Comparison of ENCODE assay signal across 8 mouse cellular contexts in the genomic region with DNA sequence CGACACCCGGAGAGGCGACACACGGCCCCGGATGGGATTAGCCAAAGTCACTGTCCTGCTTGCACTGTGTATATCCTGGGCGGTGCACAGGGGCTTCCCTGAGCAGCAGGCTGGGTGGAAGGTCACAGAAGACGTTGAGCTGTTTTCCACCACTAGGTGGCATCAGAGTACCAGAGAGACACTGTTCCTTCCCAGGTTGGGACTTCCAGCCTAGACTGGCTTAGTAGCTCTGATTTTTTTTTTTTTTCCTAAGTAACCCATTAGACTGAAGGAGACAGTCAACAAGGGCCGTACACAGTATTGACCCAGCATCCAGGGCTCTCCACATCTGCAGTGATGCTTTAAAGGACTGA.
DNase-seq lines count a peak whose midpoint lies in the region; ATAC-seq and TF ChIP-seq lines count a peak whose summit lies in the region.

No protein-coding gene starts in this region.

- no peaks in the 10 kb centered on the region for H3K27me3 ChIP-seq in ES-Bruce4 (ENCODE audit: control insufficient read depth, insufficient read depth, low read length, poor library complexity, severe bottlenecking)
- H3K27me3 ChIP-seq in forebrain, embryonic 11.5 days (ENCODE audit: control insufficient read depth, insufficient read depth, low read length): no peaks in the 10 kb centered on the region
- H3K27me3 ChIP-seq in liver, embryonic 16.5 days (ENCODE audit: control insufficient read depth, insufficient read depth, low read depth, low read length): no peaks in the 10 kb centered on the region
- H3K27me3 ChIP-seq in neural tube, embryonic 14.5 days (ENCODE audit: control insufficient read depth, insufficient read depth, low read length): no peaks in the 10 kb centered on the region

- no peak overlapping the region for H3K4me3 ChIP-seq in ES-Bruce4 (ENCODE audit: low read depth, low read length)
- no peak overlapping the region for H3K4me3 ChIP-seq in forebrain, embryonic 11.5 days (ENCODE audit: low read depth, low read length)
- H3K4me3 ChIP-seq in liver, embryonic 16.5 days (ENCODE audit: low read depth, low read length): no peak overlapping the region
- no peak overlapping the region for H3K4me3 ChIP-seq in neural tube, embryonic 14.5 days (ENCODE audit: low read depth, low read length)

- WGBS in forebrain, embryonic 11.5 days: 43% methylated on average over 8 of the region's 8 CpGs
- 57% methylated on average over 8 of the region's 8 CpGs for WGBS in liver, embryonic 16.5 days (ENCODE audit: insufficient replicate concordance)
- 45% methylated on average over 8 of the region's 8 CpGs for WGBS in neural tube, embryonic 14.5 days

- H3K9me3 ChIP-seq in ES-Bruce4 (replicated peaks; ENCODE audit: control insufficient read depth, insufficient read depth, low read length, poor library complexity, severe bottlenecking): no peaks in the 10 kb centered on the region
- no peaks in the 10 kb centered on the region for H3K9me3 ChIP-seq in forebrain, embryonic 11.5 days (ENCODE audit: control insufficient read depth, low read length)
- H3K9me3 ChIP-seq in liver, embryonic 16.5 days (replicated peaks; ENCODE audit: control insufficient read depth, low read length): no peaks in the 10 kb centered on the region
- H3K9me3 ChIP-seq in neural tube, embryonic 14.5 days (ENCODE audit: control insufficient read depth, low read length): no peaks in the 10 kb centered on the region

- H3K27ac ChIP-seq in ES-Bruce4 (ENCODE audit: insufficient read depth, low read length): no peak overlapping the region
- H3K27ac ChIP-seq in forebrain, embryonic 11.5 days (ENCODE audit: low read depth, low read length): no peak overlapping the region
- H3K27ac ChIP-seq in liver, embryonic 16.5 days (ENCODE audit: low read length): no peak overlapping the region
- no peak overlapping the region for H3K27ac ChIP-seq in neural tube, embryonic 14.5 days (ENCODE audit: low read depth, low read length)

- H3K4me2 ChIP-seq in forebrain, embryonic 11.5 days (ENCODE audit: low read depth, low read length, severe bottlenecking): no peak overlapping the region
- H3K4me2 ChIP-seq in liver, embryonic 16.5 days (ENCODE audit: low read depth, low read length): no peak overlapping the region
- H3K4me2 ChIP-seq in neural tube, embryonic 14.5 days (ENCODE audit: low read depth, low read length): no peak overlapping the region

- no peak for TF ChIP-seq POLR2A in ES-Bruce4 (IDR thresholded peaks at IDR 0.05; ENCODE audit: insufficient read depth, low read length)

- ATAC-seq in forebrain, embryonic 11.5 days (replicated peaks; ENCODE audit: low FRiP score): peak; percentile 74
- peak; percentile 23; the same call in 1 of the 2 replicates for ATAC-seq in liver, embryonic 16.5 days (ENCODE audit: low read depth)
- ATAC-seq in neural tube, embryonic 14.5 days (ENCODE audit: low read depth): peak; percentile 86

- no peak for TF ChIP-seq EP300 in ES-Bruce4 (IDR thresholded peaks at IDR 0.05; ENCODE audit: insufficient read depth, low read depth, low read length)

- H3K4me1 ChIP-seq in ES-Bruce4 (ENCODE audit: control insufficient read depth, insufficient read depth, low read length): no peaks in the 10 kb centered on the region
- H3K4me1 ChIP-seq in forebrain, embryonic 11.5 days (replicated peaks; ENCODE audit: control insufficient read depth, insufficient read depth, low read length): no peaks in the 10 kb centered on the region
- H3K4me1 ChIP-seq in liver, embryonic 16.5 days (ENCODE audit: control insufficient read depth, low read depth, low read length): no peaks in the 10 kb centered on the region; the same call in 1 of the 2 replicates
- H3K4me1 ChIP-seq in neural tube, embryonic 14.5 days (ENCODE audit: control insufficient read depth, insufficient read depth, low read length): no peaks in the 10 kb centered on the region

- intact Hi-C loops in heart, postnatal 14 days (cut with DNase I): loop anchor here (1.0 to 5.0 kb wide), 3 partner anchors 40 to 220 kb away; a partner anchor contains a TSS

- no peak overlapping the region for H3K9ac ChIP-seq in ES-Bruce4 (ENCODE audit: low read depth, poor library complexity, severe bottlenecking)
- no peak overlapping the region for H3K9ac ChIP-seq in forebrain, embryonic 11.5 days (ENCODE audit: low read length)
- H3K9ac ChIP-seq in liver, embryonic 16.5 days (ENCODE audit: low read depth, low read length): no peak overlapping the region
- no peak overlapping the region for H3K9ac ChIP-seq in neural tube, embryonic 14.5 days (replicated peaks; ENCODE audit: low read depth, low read length)

- peaks cover 10% of the 10 kb centered on the region for H3K36me3 ChIP-seq in ES-Bruce4 (ENCODE audit: control insufficient read depth, insufficient read depth, low read length, poor library complexity, severe bottlenecking)
- no peaks in the 10 kb centered on the region; the same call in 1 of the 2 replicates for H3K36me3 ChIP-seq in forebrain, embryonic 11.5 days (ENCODE audit: control insufficient read depth, insufficient read depth, low read length)
- peaks cover 17% of the 10 kb centered on the region for H3K36me3 ChIP-seq in liver, embryonic 16.5 days (ENCODE audit: control insufficient read depth, insufficient read depth)
- no peaks in the 10 kb centered on the region for H3K36me3 ChIP-seq in neural tube, embryonic 14.5 days (ENCODE audit: control insufficient read depth, insufficient read depth, low read length)

- peak; percentile 15 for DNase-seq in c-Kit-negative CD71-positive TER-119-positive erythroid progenitor cells, embryonic 14.5 days (ENCODE audit: low read depth, low spot score)
- DNase-seq in forebrain, embryonic 11.5 days (ENCODE audit: low spot score): peak; percentile 82
- peak; percentile 75 to 89 for DNase-seq in heart, postnatal 14 days
- DNase-seq in kidney, postnatal 4 days: peak; percentile 79 to 86
- DNase-seq in testis, postnatal 10 days (ENCODE audit: low spot score): peak; percentile 78

- peak; percentile 82 for TF ChIP-seq CTCF in ES-Bruce4 (IDR thresholded peaks at IDR 0.05; ENCODE audit: low read depth, low read length)

Comparison
In these comparisons a context has a peak if more than half of its experiments do, and no peak if none do; other contexts are left out.
1. DNase-seq: peak in every context shown above with its lines; median percentile 82 in kidney, postnatal 4 days; 82 in forebrain, embryonic 11.5 days; 82 in heart, postnatal 14 days; 78 in testis, postnatal 10 days; 15 in c-Kit-negative CD71-positive TER-119-positive erythroid progenitor cells, embryonic 14.5 days.
2. ATAC-seq: peak in every context shown above with its lines; median percentile 86 in neural tube, embryonic 14.5 days; 74 in forebrain, embryonic 11.5 days; 23 in liver, embryonic 16.5 days.